Mouse (Mus musculus): Measurements from ENCODE around the gene Kmo. TPM values are rescaled to one million over a fixed set of nuclear protein-coding genes. Genes with fewer than 3 reads are reported as not detected.

Gene Kmo
- total RNA-seq, 1 experiment = not detected

GRCm38 (mm10) chr1:175580346-175580745, 39.8 kb upstream of the Kmo start:
- no peak for DNase-seq (ENCODE audit: low read depth, low spot score)
- Histone ChIP-seq H3K9me3 (ENCODE audit: control insufficient read depth, insufficient read depth, low read depth, low read length) (no peaks in the 10 kb centered on the region), H3K4me1 (ENCODE audit: control insufficient read depth in 2 of 2, insufficient read depth in 2 of 2, low read length in 2 of 2, poor library complexity in 1 of 2) (no peaks in the 10 kb centered on the region), H3K36me3 (ENCODE audit: control insufficient read depth, insufficient read depth, low read length, poor library complexity, severe bottlenecking) (no peaks in the 10 kb centered on the region), H3K4me3 (ENCODE audit: insufficient read depth in 1 of 2, low read depth in 1 of 2, low read length in 2 of 2, poor library complexity in 1 of 2, severe bottlenecking in 1 of 2) (no peak overlapping the region), H3K9ac (ENCODE audit: insufficient read depth, low read depth, low read length, poor library complexity, severe bottlenecking) (no peak overlapping the region), H3K27ac (ENCODE audit: insufficient read depth, low read depth, low read length, poor library complexity, severe bottlenecking) (no peak overlapping the region)
- in situ Hi-C loops (cut with MboI; ENCODE audit: low sequenced_read_pairs in 2 of 2, unreplicated experiment in 2 of 2) = no loop called here
- no peak for TF ChIP-seq MAFK (IDR thresholded peaks at IDR 0.05; ENCODE audit: insufficient read depth, low read depth, low read length)
- TF ChIP-seq HCFC1 (IDR thresholded peaks at IDR 0.05; ENCODE audit: borderline replicate concordance, insufficient read depth, low read length) = no peak
- TF ChIP-seq ZC3H11A (IDR thresholded peaks at IDR 0.05; ENCODE audit: borderline replicate concordance, low read depth, low read length) = no peak
- no peak for TF ChIP-seq ZNF384 (IDR thresholded peaks at IDR 0.05; ENCODE audit: low read depth, low read length)
- TF ChIP-seq CHD2 (IDR thresholded peaks at IDR 0.05; ENCODE audit: low read depth, low read length) = no peak

GRCm38 (mm10) chr1:175582799-175583198, 37.4 kb upstream of the Kmo start:
- TF ChIP-seq ZC3H11A (IDR thresholded peaks at IDR 0.05; ENCODE audit: borderline replicate concordance, low read depth, low read length) (no peak), MAFK (IDR thresholded peaks at IDR 0.05; ENCODE audit: insufficient read depth, low read depth, low read length) (no peak), ZNF384 (IDR thresholded peaks at IDR 0.05; ENCODE audit: low read depth, low read length) (no peak), HCFC1 (IDR thresholded peaks at IDR 0.05; ENCODE audit: borderline replicate concordance, insufficient read depth, low read length) (no peak), CHD2 (IDR thresholded peaks at IDR 0.05; ENCODE audit: low read depth, low read length) (no peak)
- Histone ChIP-seq H3K9ac (ENCODE audit: insufficient read depth, low read depth, low read length, poor library complexity, severe bottlenecking) (no peak overlapping the region), H3K36me3 (ENCODE audit: control insufficient read depth, insufficient read depth, low read length, poor library complexity, severe bottlenecking) (no peaks in the 10 kb centered on the region), H3K9me3 (ENCODE audit: control insufficient read depth, insufficient read depth, low read depth, low read length) (no peaks in the 10 kb centered on the region), H3K4me1 (ENCODE audit: control insufficient read depth in 2 of 2, insufficient read depth in 2 of 2, low read length in 2 of 2, poor library complexity in 1 of 2) (no peaks in the 10 kb centered on the region), H3K4me3 (ENCODE audit: insufficient read depth in 1 of 2, low read depth in 1 of 2, low read length in 2 of 2, poor library complexity in 1 of 2, severe bottlenecking in 1 of 2) (no peak overlapping the region), H3K27ac (ENCODE audit: insufficient read depth, low read depth, low read length, poor library complexity, severe bottlenecking) (no peak overlapping the region)
- no peak for DNase-seq (ENCODE audit: low read depth, low spot score)
- in situ Hi-C loops (cut with MboI; ENCODE audit: low sequenced_read_pairs in 2 of 2, unreplicated experiment in 2 of 2) = no loop called here

- Histone ChIP-seq H3K4me1 (ENCODE audit: control insufficient read depth in 2 of 2, insufficient read depth in 2 of 2, low read length in 2 of 2, poor library complexity in 1 of 2) (no peaks in the 10 kb centered on the region), H3K4me3 (ENCODE audit: insufficient read depth in 1 of 2, low read depth in 1 of 2, low read length in 2 of 2, poor library complexity in 1 of 2, severe bottlenecking in 1 of 2) (no peak overlapping the region), H3K36me3 (ENCODE audit: control insufficient read depth, insufficient read depth, low read length, poor library complexity, severe bottlenecking) (no peaks in the 10 kb centered on the region), H3K9ac (ENCODE audit: insufficient read depth, low read depth, low read length, poor library complexity, severe bottlenecking) (no peak overlapping the region), H3K9me3 (ENCODE audit: control insufficient read depth, insufficient read depth, low read depth, low read length) (no peaks in the 10 kb centered on the region), H3K27ac (ENCODE audit: insufficient read depth, low read depth, low read length, poor library complexity, severe bottlenecking) (no peak overlapping the region)
- no peak for TF ChIP-seq CHD2 (IDR thresholded peaks at IDR 0.05; ENCODE audit: low read depth, low read length)
- TF ChIP-seq ZC3H11A (IDR thresholded peaks at IDR 0.05; ENCODE audit: borderline replicate concordance, low read depth, low read length) = no peak
- no peak for TF ChIP-seq HCFC1 (IDR thresholded peaks at IDR 0.05; ENCODE audit: borderline replicate concordance, insufficient read depth, low read length)
- no peak for TF ChIP-seq MAFK (IDR thresholded peaks at IDR 0.05; ENCODE audit: insufficient read depth, low read depth, low read length)
- TF ChIP-seq ZNF384 (IDR thresholded peaks at IDR 0.05; ENCODE audit: low read depth, low read length) = no peak
- DNase-seq (ENCODE audit: low read depth, low spot score) = no peak
- in situ Hi-C loops (cut with MboI; ENCODE audit: low sequenced_read_pairs in 2 of 2, unreplicated experiment in 2 of 2) = no loop called here
These were observed 34.9 kb upstream of the Kmo start for GRCm38 (mm10) chr1:175585267-175585666.

GRCm38 (mm10) chr1:175586656-175587055, 33.5 kb upstream of the Kmo start:
- Histone ChIP-seq H3K9me3 (ENCODE audit: control insufficient read depth, insufficient read depth, low read depth, low read length) (no peaks in the 10 kb centered on the region), H3K4me3 (ENCODE audit: insufficient read depth in 1 of 2, low read depth in 1 of 2, low read length in 2 of 2, poor library complexity in 1 of 2, severe bottlenecking in 1 of 2) (no peak overlapping the region), H3K4me1 (ENCODE audit: control insufficient read depth in 2 of 2, insufficient read depth in 2 of 2, low read length in 2 of 2, poor library complexity in 1 of 2) (no peaks in the 10 kb centered on the region), H3K9ac (ENCODE audit: insufficient read depth, low read depth, low read length, poor library complexity, severe bottlenecking) (no peak overlapping the region), H3K27ac (ENCODE audit: insufficient read depth, low read depth, low read length, poor library complexity, severe bottlenecking) (no peak overlapping the region), H3K36me3 (ENCODE audit: control insufficient read depth, insufficient read depth, low read length, poor library complexity, severe bottlenecking) (no peaks in the 10 kb centered on the region)
- TF ChIP-seq MAFK (IDR thresholded peaks at IDR 0.05; ENCODE audit: insufficient read depth, low read depth, low read length) = no peak
- TF ChIP-seq ZC3H11A (IDR thresholded peaks at IDR 0.05; ENCODE audit: borderline replicate concordance, low read depth, low read length) = no peak
- no peak for TF ChIP-seq HCFC1 (IDR thresholded peaks at IDR 0.05; ENCODE audit: borderline replicate concordance, insufficient read depth, low read length)
- TF ChIP-seq CHD2 (IDR thresholded peaks at IDR 0.05; ENCODE audit: low read depth, low read length) = no peak
- no peak for TF ChIP-seq ZNF384 (IDR thresholded peaks at IDR 0.05; ENCODE audit: low read depth, low read length)
- no peak for DNase-seq (ENCODE audit: low read depth, low spot score)
- in situ Hi-C loops (cut with MboI; ENCODE audit: low sequenced_read_pairs in 2 of 2, unreplicated experiment in 2 of 2) = no loop called here

GRCm38 (mm10) chr1:175592832-175593231, 27.3 kb upstream of the Kmo start:
- no peak overlapping the region for H3K4me3 ChIP-seq (ENCODE audit: insufficient read depth in 1 of 2, low read depth in 1 of 2, low read length in 2 of 2, poor library complexity in 1 of 2, severe bottlenecking in 1 of 2)
- no peak for TF ChIP-seq CHD2 (IDR thresholded peaks at IDR 0.05; ENCODE audit: low read depth, low read length)
- no peak for TF ChIP-seq ZC3H11A (IDR thresholded peaks at IDR 0.05; ENCODE audit: borderline replicate concordance, low read depth, low read length)
- no peak for TF ChIP-seq ZNF384 (IDR thresholded peaks at IDR 0.05; ENCODE audit: low read depth, low read length)
- no peak for TF ChIP-seq MAFK (IDR thresholded peaks at IDR 0.05; ENCODE audit: insufficient read depth, low read depth, low read length)
- H3K27ac ChIP-seq (ENCODE audit: insufficient read depth, low read depth, low read length, poor library complexity, severe bottlenecking) = no peak overlapping the region
- in situ Hi-C loops (cut with MboI; ENCODE audit: low sequenced_read_pairs in 2 of 2, unreplicated experiment in 2 of 2) = no loop called here
- H3K36me3 ChIP-seq (ENCODE audit: control insufficient read depth, insufficient read depth, low read length, poor library complexity, severe bottlenecking) = no peaks in the 10 kb centered on the region
- no peak overlapping the region for H3K9ac ChIP-seq (ENCODE audit: insufficient read depth, low read depth, low read length, poor library complexity, severe bottlenecking)
- H3K9me3 ChIP-seq (ENCODE audit: control insufficient read depth, insufficient read depth, low read depth, low read length) = no peaks in the 10 kb centered on the region
- DNase-seq (ENCODE audit: low read depth, low spot score) = no peak
- H3K4me1 ChIP-seq (ENCODE audit: control insufficient read depth in 2 of 2, insufficient read depth in 2 of 2, low read length in 2 of 2, poor library complexity in 1 of 2) = no peaks in the 10 kb centered on the region
